Mouse (Mus musculus): ENCODE results near the gene Tmem260.

DNA sequence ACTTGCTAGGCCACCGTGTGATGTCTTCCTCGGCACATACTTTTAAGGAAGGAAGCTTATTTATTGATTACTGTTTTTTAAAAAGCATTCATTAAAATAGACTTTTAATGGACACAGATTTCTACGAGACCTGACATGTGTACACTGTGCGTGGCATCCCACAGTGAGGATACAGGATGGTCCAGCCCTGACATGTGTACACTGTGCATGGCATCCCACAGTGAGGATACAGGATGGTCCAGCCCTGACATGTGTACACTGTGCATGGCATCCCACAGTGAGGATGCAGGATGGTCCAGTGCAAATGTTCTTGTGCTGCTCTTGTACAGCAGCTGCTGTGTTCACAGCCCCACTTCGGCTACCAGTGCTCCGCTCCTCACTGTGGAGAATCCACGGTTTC lies 56.6 kb downstream of the Tmem260 start:
- TF ChIP-seq CTCF (IDR thresholded peaks at IDR 0.05): no peak
- TF ChIP-seq EP300 (IDR thresholded peaks at IDR 0.05): no peak
